Mouse (Mus musculus) G1E (cell line): ENCODE data around the gene Cacnb4.

Experiments used
- CTCF ChIP-seq: IDR thresholded peaks from 2 replicates; pipeline ENCODE4 v1.5.1; 2012; ENCODE audit warnings: low read depth, low read length, inconsistent platforms, mixed read lengths
- GATA2 ChIP-seq: IDR thresholded peaks from 2 replicates; pipeline ENCODE4 v1.6.1; 2012; ENCODE audit warnings: low read depth, low read length, inconsistent platforms, borderline replicate concordance

- TF ChIP-seq GATA2 (no peak), CTCF (no peak)
Observed at GRCm38 (mm10) chr2:52394529-52394928, 282.1 kb downstream of the Cacnb4 start.
